Mouse (Mus musculus) spleen, adult 2 months (tissue): ENCODE measurements at regions not wholly inside any gene's neighbourhood (a gene's known extent, or its start where the extent isn't known, plus 50 kb on each side); places are given as distances from the start of the nearest gene placed in this dataset.

ENCODE experiments used
- CTCF ChIP-seq: fragments of 200-500 bp; IDR thresholded peaks from 2 replicates; pipeline ENCODE4 v1.5.1; 2011; ENCODE audit warnings: mild to moderate bottlenecking, inconsistent platforms; ENCODE audit not compliant: insufficient read depth, insufficient read length, insufficient replicate concordance; ENCODE audit errors: extremely low read depth
- POLR2A ChIP-seq: fragments of 200-500 bp; IDR thresholded peaks from 2 replicates; pipeline ENCODE4 v1.6.1; 2011; ENCODE audit warnings: low read depth, low read length, inconsistent platforms

DNA sequence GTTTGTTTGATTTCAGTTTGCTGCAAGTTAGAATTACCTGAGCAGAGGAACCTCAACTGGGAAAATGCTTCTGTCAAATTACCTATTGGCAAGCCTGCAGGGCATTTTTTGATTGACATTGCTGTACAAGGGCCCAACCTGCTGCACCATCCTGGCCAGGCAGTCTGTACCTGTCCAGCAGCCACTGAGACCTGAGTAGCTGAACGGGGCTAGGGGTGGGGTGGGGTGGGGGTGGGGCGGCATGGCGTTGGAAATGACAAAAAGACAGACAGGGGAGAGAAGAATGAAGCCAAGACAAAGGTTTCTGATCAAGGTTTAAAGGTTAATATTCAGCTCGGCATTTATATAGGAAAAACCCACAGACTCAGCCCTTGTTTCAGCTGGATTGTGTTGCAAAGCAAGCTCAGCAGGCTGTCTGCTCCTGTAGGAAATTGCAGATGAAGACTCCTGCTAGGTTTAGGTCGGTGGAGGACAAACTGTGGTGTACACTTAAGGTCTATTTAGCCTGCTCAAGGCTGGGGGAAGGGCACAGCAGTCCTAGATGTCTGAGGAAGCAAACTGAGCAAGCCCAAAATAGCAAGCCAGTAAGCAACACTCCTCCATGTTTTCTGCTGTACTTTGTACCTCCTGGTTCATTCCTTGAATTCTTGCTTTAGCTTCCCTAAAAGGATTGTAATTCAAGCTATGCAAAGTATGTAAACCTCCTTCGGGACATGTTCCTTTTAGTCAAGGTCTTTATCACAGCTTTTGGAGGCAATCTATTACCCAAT is 369.4 kb upstream of the Nrsn1 start:
- TF ChIP-seq POLR2A (no peak), CTCF (no peak)
